Mouse (Mus musculus) spleen, adult 18-20 months (tissue): Measurements from ENCODE around the gene Nhsl2.
A peak's percentile ranks its signal among the peaks of the same experiment; 100 is the strongest.

Experiments
- DNase-seq, 2 experiments: peaks; one replicate each; pipeline ENCODE4 v3.0.0; 2022; ENCODE audit warnings: mixed read lengths in 2 of 2

Gene Nhsl2

DNA sequence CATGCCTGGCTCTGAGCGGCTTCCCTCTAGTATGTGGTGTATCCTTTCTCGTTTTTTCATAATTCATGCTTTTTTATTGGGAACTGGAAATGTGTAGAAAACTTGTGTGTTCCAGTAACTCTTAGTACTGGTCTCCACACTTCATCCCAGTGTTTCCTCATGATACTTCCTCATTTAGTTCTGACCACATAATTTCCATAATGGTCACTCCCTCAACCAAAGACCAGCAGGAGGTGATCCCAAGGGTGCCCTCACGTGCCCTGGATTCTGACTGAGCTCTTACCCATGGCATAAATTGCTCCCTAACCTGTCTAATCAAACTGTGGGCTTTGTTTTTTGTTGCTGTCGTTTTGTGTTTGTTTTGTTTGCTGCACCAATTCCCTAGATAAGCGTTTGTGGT is 58.1 kb downstream of the Nhsl2 start:
- no peak for DNase-seq

DNA sequence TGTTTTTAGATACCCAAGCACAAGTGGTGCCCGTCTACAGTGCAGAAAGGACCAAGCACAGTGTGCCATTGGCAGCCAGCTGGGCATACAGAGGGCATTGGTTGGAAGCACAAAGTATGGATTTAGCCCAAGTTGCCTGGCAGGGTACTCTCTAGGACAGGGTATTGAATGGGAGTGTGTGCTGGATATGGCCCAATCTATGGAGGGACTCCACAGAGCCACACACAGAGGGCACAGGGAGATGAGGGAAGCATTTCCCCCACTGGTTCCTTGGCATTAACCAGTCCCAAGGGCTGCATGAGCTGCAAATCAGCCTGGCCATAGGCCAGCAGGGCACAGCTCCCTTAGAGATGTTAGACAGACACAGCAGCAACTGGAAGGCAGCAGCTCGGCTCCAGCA is 79.9 kb downstream of the Nhsl2 start:
- DNase-seq: no peak

DNA sequence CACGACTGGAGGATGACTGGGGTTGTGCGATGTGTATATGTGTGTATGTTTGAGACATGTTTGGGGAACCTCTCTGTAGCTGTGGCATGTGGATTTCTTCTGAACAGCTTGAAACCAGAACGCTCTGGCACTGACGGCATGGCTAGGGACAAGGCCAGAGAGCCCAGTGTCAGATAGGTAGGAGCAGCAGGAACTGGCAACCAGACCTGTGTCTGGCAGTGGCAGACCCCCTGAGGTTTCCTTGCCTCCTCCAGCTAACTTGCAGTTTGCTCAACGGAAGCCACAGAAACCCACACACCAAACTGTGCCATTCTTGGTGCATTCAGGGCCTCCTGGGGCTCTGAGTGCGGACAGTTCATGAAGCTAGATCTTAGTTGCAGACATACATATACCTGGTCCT is 81.1 kb downstream of the Nhsl2 start:
- DNase-seq: no peak

DNA sequence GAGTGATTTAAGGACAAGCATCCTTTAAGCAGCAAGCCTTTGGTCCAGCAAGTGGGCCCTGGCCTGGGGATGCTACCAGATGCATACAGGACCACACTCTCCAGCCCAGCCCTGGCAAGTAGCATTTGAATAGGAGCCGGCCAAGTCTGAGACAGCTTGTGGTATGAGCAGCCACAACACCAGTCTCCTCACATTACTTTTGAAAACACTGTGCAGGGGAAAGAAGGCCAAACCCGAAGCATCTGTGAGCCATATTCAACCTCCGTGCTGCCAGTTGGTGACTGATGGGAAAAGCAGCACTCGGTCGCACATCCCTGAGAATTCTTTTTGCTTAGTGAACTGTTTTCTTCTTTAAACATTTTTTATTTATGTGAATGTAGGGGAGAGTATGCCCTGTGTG is 81.8 kb downstream of the Nhsl2 start:
- no peak for DNase-seq

DNA sequence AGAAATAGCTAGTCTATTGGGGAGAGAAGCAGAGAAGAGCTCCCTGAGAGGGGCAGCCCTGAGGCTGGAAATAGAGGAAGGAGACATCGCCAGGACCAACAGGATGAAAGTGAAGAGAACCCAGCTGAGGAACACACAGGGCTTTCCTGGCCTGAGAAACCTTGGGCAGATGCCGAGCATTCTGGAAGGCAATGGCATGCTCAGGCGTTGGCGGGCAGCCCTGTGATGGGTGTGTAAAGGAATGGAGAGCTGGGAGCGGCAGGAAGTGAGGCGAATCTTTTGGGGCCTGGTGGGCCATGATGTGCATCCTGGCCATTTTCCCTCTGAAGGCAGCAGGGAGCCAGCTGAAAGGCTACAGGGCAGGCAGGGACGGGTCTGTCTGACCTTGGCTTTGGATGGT is 83.1 kb downstream of the Nhsl2 start:
- no peak for DNase-seq

DNA sequence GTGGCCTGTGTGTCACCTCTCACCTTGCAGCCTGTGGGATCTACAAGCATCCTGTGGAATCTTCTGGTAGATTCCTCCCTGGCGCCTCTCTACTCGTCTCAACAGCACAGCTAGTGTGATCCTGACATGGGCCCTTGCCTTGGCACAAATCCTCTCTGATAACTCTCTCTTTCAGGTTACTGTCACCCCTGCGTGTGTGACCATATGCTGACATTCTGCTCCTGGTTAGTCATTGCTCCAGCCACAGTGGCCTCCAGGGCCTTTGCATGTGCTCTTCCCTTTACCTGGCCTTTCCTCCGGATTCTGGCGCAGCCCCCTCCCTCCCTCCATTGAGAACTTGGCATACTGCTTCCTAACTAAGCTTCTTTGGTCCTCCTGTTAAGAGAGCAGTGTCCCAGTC is 84.2 kb downstream of the Nhsl2 start:
- no peak for DNase-seq

DNA sequence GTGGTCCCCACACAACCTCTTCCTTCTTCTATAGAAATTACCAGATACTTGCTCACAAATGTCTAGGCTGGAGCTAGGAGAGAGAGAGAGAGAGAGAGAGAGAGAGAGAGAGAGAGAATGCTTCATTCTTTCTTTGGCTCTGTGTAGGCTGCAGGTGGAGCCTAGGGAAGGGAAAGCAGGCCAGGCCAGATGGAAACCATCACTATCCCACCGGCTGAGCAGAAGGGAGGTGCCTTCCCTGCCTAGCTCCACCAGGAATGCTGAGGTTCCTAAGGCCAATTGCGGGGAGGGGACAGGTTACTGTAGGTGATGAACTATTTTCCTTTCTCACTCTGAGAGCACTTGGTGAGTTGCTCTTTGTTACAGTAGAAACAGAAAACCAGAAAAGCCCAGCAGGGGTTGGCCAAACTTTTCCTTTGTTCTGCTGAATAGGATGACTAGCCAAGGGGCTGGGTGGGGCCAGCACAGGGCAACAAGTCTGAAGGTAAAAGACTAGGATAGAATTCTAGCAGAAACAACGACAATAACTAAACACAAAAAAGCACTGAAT is 86.2 kb downstream of the Nhsl2 start:
- no peak for DNase-seq

DNA sequence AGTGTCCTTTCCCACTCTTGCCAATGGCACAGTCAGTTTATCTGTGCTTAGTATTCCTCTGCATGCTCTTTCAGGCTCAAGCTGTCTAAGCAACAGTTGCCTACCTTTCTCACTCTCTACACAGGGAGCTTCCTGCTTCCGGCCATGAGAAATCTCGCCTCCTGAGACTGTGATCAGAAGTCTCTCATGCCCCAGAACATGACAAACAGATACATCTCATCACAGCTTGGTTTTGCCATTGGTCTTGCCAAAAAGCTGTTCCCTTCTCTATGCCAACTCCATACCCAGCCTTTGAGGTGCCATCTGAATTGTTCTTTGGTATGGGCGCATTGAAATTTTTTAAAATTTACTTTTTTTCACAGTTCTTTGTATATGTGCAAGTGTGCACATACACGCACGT is 90.3 kb downstream of the Nhsl2 start:
- no peak for DNase-seq

DNA sequence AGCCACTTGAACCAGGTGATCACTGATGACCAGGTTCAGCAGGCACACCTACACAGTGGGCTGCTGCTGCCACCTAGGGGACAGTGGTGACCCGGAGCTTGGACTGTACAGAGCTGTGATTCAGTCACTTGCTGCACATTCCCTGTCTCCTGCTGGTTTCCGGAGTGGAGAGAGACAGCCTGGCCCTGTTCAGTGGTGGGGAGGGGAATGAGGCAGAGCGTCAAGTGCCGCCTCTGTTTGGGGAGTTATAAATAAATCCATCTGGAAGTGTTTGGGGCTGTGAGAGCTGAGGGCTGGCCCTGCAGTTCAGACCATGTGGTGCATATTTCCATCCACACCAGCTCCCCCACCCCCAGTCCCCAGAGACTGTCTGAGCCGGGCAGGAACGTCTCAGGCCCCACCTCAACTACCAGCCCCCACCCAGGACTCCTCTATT is 93.3 kb downstream of the Nhsl2 start:
- peak; percentile 9 to 29 for DNase-seq

DNA sequence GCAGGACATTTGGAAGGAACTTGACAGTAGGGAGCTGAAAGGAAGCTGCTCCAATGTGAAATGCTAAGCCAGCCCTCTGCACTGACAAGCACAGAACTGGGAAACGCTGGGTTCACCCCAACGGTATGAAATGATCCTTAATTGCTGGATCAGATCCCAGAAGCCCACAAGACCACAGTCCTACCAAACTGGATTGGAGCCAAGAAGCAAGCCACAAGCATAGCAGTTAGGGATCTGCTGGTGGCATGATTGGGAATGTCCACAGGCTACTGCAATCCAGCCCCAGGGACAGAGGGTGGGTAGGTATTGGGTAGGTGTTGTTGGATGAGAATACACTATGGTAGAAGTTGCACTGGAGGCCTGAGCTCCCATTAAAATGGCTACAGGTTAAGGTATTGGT is 94.6 kb downstream of the Nhsl2 start:
- DNase-seq: no peak

DNA sequence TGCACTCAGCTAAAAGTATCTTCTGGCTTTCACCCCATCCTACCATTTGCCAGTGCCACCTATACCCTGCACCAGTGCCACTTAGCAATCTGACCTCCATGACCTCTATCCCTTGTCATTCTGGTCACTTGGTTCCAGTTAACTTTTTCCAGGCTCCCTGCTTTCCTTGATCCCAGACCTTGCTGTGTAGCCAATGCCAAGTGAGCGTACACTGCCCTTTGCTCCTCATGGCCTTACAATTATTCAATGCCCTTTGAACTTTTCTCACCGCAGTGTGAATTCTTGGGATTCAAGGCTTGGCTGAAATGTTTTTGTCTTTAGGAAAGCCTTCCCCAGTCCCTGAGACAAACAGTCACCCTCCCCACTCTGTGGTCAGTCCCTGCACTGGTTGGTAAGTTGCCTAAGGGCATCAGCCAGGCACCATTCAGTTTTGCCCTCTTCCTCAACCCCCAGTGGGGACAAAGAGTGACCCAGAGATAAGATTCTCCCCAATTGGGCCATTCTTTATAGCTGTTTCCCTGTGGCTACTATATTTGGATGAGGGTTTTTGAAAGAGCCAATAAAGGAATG is 95.7 kb downstream of the Nhsl2 start:
- no peak for DNase-seq

DNA sequence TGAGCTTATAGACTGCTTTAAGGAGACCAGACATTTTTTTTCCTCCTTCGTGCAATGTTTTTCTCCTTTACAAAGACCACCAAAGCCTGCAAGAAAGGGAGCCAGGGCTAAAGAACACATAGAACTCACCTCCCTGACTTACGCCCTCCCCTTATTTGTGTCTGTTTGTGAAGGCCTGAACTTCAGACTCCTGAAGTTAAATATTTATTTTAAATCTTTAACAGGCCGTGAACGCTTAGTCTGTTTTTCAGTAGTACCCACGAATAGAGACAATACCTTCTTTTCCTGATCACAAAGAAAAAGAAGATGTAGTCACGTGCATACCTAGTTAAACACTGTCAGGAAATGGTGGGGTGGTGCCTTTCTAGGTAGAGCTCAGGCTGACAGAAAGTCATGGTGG is 103.3 kb downstream of the Nhsl2 start:
- DNase-seq: no peak

DNA sequence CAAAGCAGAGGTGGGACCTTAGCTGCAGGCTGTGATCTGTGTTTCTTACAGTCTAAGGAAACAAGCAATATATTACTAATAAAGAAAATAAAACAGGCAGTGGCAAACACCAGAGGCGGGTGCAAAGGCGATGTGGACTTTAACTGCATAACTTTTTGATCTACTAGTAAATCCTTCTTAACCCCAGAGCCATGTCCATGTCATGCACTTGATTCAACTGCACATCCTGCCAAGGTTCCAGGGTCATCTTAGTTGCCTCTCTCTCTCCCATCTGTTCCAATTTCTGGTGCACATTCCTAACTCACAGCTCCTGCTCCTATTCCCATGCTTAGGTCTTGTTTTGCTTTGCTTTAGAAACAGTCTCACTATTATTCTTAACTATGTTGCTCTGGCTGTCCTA is 104.1 kb downstream of the Nhsl2 start:
- no peak for DNase-seq

DNA sequence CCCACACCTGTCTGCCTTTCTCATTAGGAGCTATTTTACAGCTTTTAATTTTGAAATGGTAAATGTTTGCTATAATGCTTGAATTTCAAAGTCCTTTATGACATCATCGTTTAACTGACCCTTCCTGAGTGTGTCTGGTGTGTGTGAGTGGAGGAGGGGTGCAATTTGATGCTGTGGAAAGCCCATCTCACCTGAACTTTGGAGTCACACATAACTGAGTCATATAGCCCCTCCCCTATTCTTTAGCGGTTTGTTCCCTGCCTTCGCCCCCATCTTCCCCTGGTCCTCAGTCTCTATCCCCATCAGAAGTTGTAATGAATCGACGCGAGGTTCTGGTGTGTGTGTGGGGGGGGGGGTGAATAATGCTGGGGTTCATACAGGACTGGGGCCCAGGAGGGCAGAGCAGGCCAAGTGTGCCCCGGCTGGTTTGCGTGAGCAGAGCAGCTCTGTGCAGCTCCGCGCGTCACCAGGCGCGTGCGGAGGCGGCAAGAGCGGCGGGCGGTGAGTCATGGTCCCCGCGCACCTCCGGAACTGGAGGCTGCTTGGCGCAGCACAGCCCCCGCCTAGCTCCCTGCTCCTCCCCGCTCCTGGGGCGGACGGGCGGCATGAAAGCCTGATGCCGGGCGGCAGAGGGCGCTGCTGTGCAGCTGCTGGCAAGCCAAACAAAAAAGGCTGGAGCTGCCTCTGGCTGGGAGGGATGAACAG is 104.8 kb downstream of the Nhsl2 start:
- peak; percentile 57 to 65 for DNase-seq

DNA sequence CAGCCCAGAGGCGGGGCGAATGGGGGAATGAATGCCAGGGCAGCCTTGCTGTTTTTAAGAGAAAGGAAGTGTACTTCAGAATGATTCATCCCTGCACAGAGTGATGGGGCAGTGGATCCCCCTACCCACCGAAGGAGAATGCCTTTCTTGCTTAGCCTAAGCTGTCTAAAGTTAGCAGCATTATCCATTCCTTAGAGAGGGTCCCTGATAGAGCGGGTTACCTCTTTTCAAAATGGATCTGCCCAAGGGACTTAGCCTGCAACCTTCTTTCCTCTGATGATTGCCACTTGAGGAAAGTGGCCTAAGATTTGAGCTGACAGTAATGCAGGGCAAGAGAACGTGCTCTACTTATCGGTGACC is 105.3 kb downstream of the Nhsl2 start:
- DNase-seq: no peak

DNA sequence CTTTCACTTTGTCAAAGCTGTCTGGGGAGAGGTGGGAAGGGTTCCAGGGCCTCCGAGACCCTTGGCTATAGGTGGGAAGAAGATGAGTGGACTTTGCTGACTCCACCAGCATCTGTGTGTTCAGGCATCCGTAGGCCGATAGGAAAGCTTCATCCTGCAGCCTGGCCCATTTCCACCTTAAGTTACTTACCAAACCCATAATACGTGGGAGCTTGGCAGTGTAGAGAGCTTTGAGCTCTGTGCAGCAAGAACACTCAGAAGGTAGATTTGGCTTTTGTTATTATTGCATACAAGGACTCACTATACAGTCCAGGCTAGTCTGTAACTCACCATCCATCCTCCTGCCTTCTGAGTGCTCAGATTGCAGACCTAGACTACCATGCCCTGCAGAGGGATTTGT is 112.7 kb downstream of the Nhsl2 start:
- DNase-seq: no peak

DNA sequence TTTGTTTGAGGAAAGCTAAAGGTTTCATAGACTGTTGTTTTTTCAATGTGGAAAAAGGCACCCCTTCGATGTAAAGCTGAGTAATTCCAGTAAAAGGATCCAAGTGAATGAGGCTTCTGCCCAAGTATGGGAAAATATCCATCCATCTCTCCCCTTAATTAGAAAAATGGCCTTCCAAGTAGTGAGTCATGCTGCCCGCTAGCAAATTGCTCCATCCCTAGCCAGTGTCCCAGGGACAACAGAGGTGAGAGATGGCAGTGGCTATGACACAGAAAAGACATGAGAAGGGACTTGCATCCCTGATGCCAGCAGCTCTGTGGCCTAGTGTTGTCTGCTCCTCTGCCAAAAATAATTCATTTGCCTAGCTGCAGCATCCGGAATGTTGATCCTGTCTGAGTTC is 114.5 kb downstream of the Nhsl2 start:
- DNase-seq: no peak

DNA sequence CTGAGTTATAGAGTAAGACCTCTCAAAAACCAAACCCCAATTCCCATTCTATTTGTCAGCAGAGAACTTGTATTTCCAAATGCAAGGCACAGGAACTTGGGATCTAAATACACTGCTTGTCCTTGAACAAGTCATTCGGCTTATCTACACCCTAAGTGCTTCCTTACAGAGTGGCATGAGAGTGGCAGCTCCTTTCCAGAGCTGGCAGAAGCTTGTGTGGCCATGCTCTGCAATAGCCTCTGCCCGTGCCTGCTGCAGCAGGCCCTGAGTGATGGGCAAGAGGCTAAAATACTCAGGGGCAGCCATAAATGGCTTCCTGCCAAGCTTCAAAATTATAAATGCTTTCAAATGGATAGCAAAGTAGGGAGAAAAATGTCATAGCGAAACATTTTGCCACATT is 123.8 kb downstream of the Nhsl2 start:
- no peak for DNase-seq

DNA sequence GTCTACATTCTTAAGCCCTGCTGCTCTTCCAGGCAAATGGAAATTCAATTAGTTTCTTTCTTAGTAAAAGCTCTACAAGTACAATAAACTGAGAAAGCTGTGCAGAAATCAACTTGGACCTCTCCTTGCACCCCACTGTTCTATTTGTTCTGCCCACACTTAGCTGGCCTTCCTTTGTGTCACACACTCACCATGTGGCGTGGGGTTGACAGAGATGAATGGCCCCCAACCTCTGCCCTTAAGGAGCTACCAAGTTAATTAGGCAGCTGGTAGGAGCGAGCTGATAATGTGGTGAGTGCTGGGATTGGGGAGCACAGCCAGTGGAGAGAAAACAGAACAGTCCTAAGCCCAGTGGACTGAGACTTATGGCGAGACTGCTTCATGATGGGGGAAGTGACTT is 127.7 kb downstream of the Nhsl2 start:
- DNase-seq: no peak

DNA sequence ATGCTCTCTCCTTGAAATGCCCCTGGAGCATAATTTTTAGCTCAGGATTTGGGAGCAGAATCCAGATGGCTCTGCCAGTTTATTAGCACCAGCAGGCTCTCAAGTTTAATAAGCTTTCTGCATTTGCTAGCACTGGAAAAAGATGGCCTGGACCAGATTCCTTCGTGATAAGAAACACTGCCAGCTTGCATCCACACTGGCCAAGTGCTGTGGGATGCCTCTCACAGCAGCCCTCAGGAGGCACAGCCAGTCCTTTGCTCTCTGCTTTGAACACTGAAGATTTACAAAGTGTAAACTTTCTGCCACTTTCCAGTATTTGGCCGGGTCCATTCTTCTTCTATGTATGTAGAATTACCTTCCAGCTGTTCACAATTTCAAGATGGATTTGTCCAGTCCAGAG is 129.7 kb downstream of the Nhsl2 start:
- no peak for DNase-seq

DNA sequence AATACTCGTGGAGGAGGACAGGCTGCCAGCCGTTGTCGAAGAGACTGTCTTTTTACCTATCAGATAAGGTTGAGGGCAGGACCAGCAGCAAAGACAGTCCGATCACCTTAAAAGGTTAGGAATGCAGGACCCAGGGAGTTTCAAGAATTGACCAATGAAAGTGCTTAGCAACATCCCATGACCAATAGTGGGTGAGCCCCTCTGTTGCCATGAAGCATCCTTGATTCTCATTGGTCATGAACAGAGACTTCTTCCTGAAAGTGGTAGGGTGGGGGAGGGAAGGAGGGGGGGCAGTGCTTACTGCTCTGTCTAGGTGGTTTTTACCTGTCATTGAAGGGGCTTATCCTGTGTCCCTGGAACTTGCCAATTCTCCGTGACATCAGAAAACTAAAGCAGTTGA is 130.1 kb downstream of the Nhsl2 start:
- no peak for DNase-seq

DNA sequence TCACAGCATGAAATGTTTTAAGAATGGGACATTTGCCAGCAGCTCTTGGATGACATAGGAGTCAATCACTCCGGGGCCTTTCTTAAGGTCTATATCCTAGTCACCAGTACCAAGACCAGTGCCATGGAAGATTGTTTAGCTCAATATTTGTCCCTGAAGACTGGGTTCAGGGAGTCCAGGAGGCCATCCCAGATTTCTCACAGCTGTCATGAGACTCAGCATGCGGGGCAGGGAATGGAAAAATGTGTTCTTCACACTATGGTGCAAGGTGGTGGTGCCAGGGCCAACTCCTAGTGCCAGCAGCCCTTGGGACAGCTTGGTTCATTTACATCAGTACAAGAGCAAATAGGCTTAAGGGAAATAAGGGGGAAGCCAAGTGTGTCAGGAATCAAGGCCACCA is 131.4 kb downstream of the Nhsl2 start:
- DNase-seq: no peak

DNA sequence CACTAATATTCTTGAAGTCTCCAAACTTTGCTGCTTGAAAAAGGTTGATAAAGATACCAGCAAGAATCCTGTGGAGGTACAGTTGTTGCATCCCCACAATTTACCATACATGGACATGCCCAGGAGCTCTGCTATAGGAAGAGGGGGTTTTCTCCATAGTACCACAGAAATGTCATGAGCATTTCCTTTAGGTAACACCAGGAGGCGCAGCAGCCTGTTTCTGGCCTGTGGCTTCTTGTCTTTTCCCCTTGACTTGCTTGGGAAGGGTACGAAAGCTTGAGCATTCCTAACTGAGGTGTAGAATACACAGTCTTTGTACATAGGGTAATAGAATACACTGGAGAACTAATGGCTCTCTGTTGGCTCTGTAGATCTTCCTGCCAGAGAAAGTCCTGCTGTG is 132.3 kb downstream of the Nhsl2 start:
- no peak for DNase-seq

DNA sequence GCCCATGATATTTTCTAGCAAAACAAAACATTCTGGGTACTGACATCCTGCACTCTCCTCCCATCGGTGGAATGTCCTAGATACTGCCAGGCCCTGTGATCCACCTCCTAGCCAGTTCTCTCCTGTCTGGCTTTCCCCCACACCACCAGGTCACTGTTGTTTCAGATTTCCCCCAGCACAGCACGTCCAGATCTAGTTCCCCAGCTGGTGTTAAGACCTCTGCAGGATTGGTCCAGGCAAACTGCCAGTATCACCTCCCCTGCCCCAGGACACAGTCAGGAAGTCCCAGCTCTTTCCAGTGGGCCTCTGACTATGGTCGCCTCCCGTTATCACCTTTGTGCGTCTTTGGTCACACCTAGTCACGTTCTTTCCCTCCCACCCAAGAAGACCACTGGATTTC is 134.5 kb downstream of the Nhsl2 start:
- DNase-seq: no peak
